Mouse (Mus musculus): ENCODE measurements around the gene Cacul1. TPM values are rescaled to one million over a fixed set of nuclear protein-coding genes. Genes with fewer than 3 reads are reported as not detected.

The Cacul1 gene
- total and polyA plus RNA-seq, 2 experiments from 2014 or later, result 14.9 to 66.3 TPM

- WGBS, result 48% methylated on average over 2 of the region's 2 CpGs
- Histone ChIP-seq H3K4me1 (ENCODE audit: insufficient read depth, low read length) (no peaks in the 10 kb centered on the region), H3K4me3 (ENCODE audit: low read depth, low read length) (no peak overlapping the region), H3K4me2 (ENCODE audit: low read depth, low read length, poor library complexity, severe bottlenecking) (no peak overlapping the region), H3K27ac (ENCODE audit: low read depth, low read length) (no peak overlapping the region), H3K27me3 (ENCODE audit: insufficient read depth, low read length) (no peaks in the 10 kb centered on the region), H3K9me3 (ENCODE audit: low read length) (no peaks in the 10 kb centered on the region), H3K36me3 (ENCODE audit: insufficient read depth, low read length) (no peaks in the 10 kb centered on the region), H3K9ac (replicated peaks; ENCODE audit: low read length, poor library complexity, severe bottlenecking) (no peak overlapping the region)
- TF ChIP-seq CTCF (IDR thresholded peaks at IDR 0.05), result no peak
- no peak for ATAC-seq (ENCODE audit: low FRiP score)
- DNase-seq (ENCODE audit: low spot score), result no peak
These were observed 103.0 kb downstream of the Cacul1 start for GRCm38 (mm10) chr19:60477788-60478187.

Small RNA genes within 50 kb of the gene (microRNA-seq; reads per million reads assigned to microRNA genes)
- gene Gm25238 (ENCODE audit: borderline number of aligned reads), result not detected

Other genes with a start within 250 kb of the Cacul1 start
- gene Prlhr, start 112.7 kb downstream of the Cacul1 start, total RNA-seq (2014; rRNA removed), result 6.7 and 9.7 TPM in 2 replicates
- 0.38 and 0.41 TPM in 2 replicates for gene Prlhr, start 112.7 kb downstream of the Cacul1 start, polyA plus RNA-seq (2015; fragmentation: Nextera tagmentation; extraction: Ambion mirVana)
- gene Nanos1, start 175.0 kb upstream of the Cacul1 start, total RNA-seq (2014; rRNA removed), result 49.3 and 53.1 TPM in 2 replicates
- 19.6 and 20.8 TPM in 2 replicates for gene Nanos1, start 175.0 kb upstream of the Cacul1 start, polyA plus RNA-seq (2015; fragmentation: Nextera tagmentation; extraction: Ambion mirVana)
- gene Eif3a, start 209.6 kb upstream of the Cacul1 start, total RNA-seq (2014; rRNA removed), result 86.5 and 119 TPM in 2 replicates
- 78.3 and 87.0 TPM in 2 replicates for gene Eif3a, start 209.6 kb upstream of the Cacul1 start, polyA plus RNA-seq (2015; fragmentation: Nextera tagmentation; extraction: Ambion mirVana)
- 39.8 and 47.5 TPM in 2 replicates for gene Fam45a, start 230.6 kb upstream of the Cacul1 start, total RNA-seq (2014; rRNA removed)
- 45.5 and 46.4 TPM in 2 replicates for gene Fam45a, start 230.6 kb upstream of the Cacul1 start, polyA plus RNA-seq (2015; fragmentation: Nextera tagmentation; extraction: Ambion mirVana)

Measured in midbrain, postnatal 0 days (tissue).